Mouse (Mus musculus): ENCODE results near the gene Cdk5r1.

GRCm38 (mm10) chr11:80489882-80490196, 13.0 kb downstream of the Cdk5r1 start:
- no peak for TF ChIP-seq CTCF (IDR thresholded peaks at IDR 0.05; ENCODE audit: low read depth)
- TF ChIP-seq EP300 (IDR thresholded peaks at IDR 0.05; ENCODE audit: low read depth), result no peak

All from liver, embryonic 14.5 days (tissue).